Mouse (Mus musculus) T-helper 2 cell (primary cell): ENCODE results near the gene Nhsl2.
"Not testable (repeated sequence)": the region's sequence is repeated elsewhere in the genome, so short reads cannot be mapped to it uniquely, and the experiment has no call there.

Experiments used
- in situ Hi-C: fragments of 300-600 bp; cut with MboI, MseI; formaldehyde crosslinking; loops from one replicate; pipeline ENCODE4 v1.15.1; 2025; ENCODE audit warnings: high pct_unique_total_duplicates

The Nhsl2 gene

GRCm38 (mm10) chrX:101849281-101849821 is at the start of gene Nhsl2:
TSS of gene Nhsl2 (plus strand) at chrX:101849385.
- in situ Hi-C loops: no loop called here

- in situ Hi-C loops: no loop called here
Measured at GRCm38 (mm10) chrX:101805512-101805911, 43.7 kb upstream of the Nhsl2 start.

- in situ Hi-C loops: loop anchor here (5.0 kb wide), 1 partner anchor 101 kb away; no protein-coding TSS in a partner anchor
Measured at GRCm38 (mm10) chrX:101811750-101812149, 37.4 kb upstream of the Nhsl2 start.

- in situ Hi-C loops: no loop called here
Measured at GRCm38 (mm10) chrX:101819163-101819562, 30.0 kb upstream of the Nhsl2 start.

GRCm38 (mm10) chrX:101819980-101820379 is 29.2 kb upstream of the Nhsl2 start:
- in situ Hi-C loops: not testable (repeated sequence)

GRCm38 (mm10) chrX:101847191-101847795 is 1.9 kb upstream of the Nhsl2 start:
- in situ Hi-C loops: no loop called here

- in situ Hi-C loops: no loop called here
Measured at GRCm38 (mm10) chrX:101849901-101850551, 841 bp downstream of the Nhsl2 start.

GRCm38 (mm10) chrX:101851566-101852354 is 2.6 kb downstream of the Nhsl2 start:
- in situ Hi-C loops: no loop called here

GRCm38 (mm10) chrX:101863666-101864378 is 14.6 kb downstream of the Nhsl2 start:
- in situ Hi-C loops: no loop called here

GRCm38 (mm10) chrX:101864788-101865187 is 15.6 kb downstream of the Nhsl2 start:
- in situ Hi-C loops: no loop called here

- in situ Hi-C loops: no loop called here
Measured at GRCm38 (mm10) chrX:101874147-101874546, 25.0 kb downstream of the Nhsl2 start.

- in situ Hi-C loops: no loop called here
Measured at GRCm38 (mm10) chrX:101874901-101875300, 25.7 kb downstream of the Nhsl2 start.

- in situ Hi-C loops: no loop called here
Measured at GRCm38 (mm10) chrX:101876136-101876535, 27.0 kb downstream of the Nhsl2 start.

GRCm38 (mm10) chrX:101877840-101878239 is 28.7 kb downstream of the Nhsl2 start:
- in situ Hi-C loops: no loop called here

GRCm38 (mm10) chrX:101878546-101878945 is 29.4 kb downstream of the Nhsl2 start:
- in situ Hi-C loops: no loop called here

GRCm38 (mm10) chrX:101882141-101882751 is 33.1 kb downstream of the Nhsl2 start:
- in situ Hi-C loops: no loop called here

GRCm38 (mm10) chrX:101889384-101889783 is 40.2 kb downstream of the Nhsl2 start:
- in situ Hi-C loops: no loop called here

GRCm38 (mm10) chrX:101889813-101890469 is 40.8 kb downstream of the Nhsl2 start:
- in situ Hi-C loops: no loop called here

GRCm38 (mm10) chrX:101893796-101894195 is 44.6 kb downstream of the Nhsl2 start:
- in situ Hi-C loops: no loop called here

GRCm38 (mm10) chrX:101898341-101898740 is 49.2 kb downstream of the Nhsl2 start:
- in situ Hi-C loops: no loop called here
